Mouse (Mus musculus) macrophage (primary cell): ENCODE measurements around the gene Prss46. TPM values are rescaled to one million over a fixed set of nuclear protein-coding genes. Genes with fewer than 3 reads are reported as not detected.
"Not testable (repeated sequence)": the region's sequence is repeated elsewhere in the genome, so short reads cannot be mapped to it uniquely, and the experiment has no call there.

Source experiments
- H3K27ac ChIP-seq: fragments of 350-480 bp; formaldehyde crosslinking; 2 replicates; pipeline ENCODE4 v1.9.0; 2021
- H3K36me3 ChIP-seq: fragments of 350-480 bp; formaldehyde crosslinking; 2 replicates; pipeline ENCODE4 v1.9.0; 2021; ENCODE audit errors: inconsistent target
- H3K4me3 ChIP-seq: fragments of 350-480 bp; formaldehyde crosslinking; 2 replicates; pipeline ENCODE4 v1.9.0; 2021; ENCODE audit errors: inconsistent target
- H3K79me2 ChIP-seq: fragments of 350-480 bp; formaldehyde crosslinking; 2 replicates; pipeline ENCODE4 v1.9.0; 2021; ENCODE audit errors: inconsistent target
- WGBS: methylation state at CpG from one replicate; pipeline ENCODE4 v1.1.7; 2026; ENCODE audit warnings: inconsistent platforms; ENCODE audit not compliant: missing documents; 5-methylcytosine and 5-hydroxymethylcytosine counted together
- polyA plus RNA-seq: library from polyadenylated mRNA; stranded (reverse); fragments of 250-400 nt; gene quantifications from 3 replicates; pipeline ENCODE4 v1.2.4, GENCODE M21; 2018; ENCODE audit warnings: inconsistent platforms
- total RNA-seq, 78 experiments: library from RNA; depleted of rRNA; stranded (reverse); fragments of 250-400 nt; gene quantifications; 1 replicate in 9 of 78; 2 replicates in 24 of 78; 3 replicates in 43 of 78; 4 replicates in 2 of 78; pipeline ENCODE4 v1.2.4; 2018; ENCODE audit warnings: inconsistent platforms in 56 of 78

The Prss46 gene
- total RNA-seq (2018; cell fraction: chromatin; rRNA removed), result not detected
- total RNA-seq (2018; cell fraction: cytosol; rRNA removed), result under 1 TPM in 17 of 26 experiments, not detected in 9; 0.09 to 0.35 (median 0.17) TPM
- total RNA-seq (2018; cell fraction: nucleus; rRNA removed), result under 1 TPM in 1 of 26 experiments, not detected in 25; 0.56 TPM
- 0.11 to 0.51 TPM in 2 of 3 replicates, not detected in the other for polyA plus RNA-seq

DNA sequence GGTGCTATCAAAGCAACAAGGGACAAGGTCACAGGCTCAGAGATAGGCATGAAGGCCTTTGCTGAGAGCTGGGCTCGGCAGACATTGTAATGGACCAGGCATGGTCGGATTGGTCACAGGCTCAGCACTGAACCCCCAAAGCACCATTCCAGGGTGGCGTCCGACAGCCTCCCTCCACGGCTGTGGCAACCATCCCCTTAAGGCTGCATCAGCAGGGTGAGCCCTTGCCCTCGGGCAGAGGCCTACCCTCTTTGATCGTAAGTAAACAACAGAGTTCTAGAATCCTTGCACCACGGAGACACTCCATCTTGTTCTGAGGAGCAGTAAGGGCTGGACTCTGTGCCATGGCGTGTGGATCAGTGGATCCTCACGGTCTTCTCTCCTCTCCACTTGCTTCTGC lies at the start of gene Prss46:
Prss46 (plus strand) TSS at position 301 of the 400 bp plus-strand sequence.
- no peaks in the 10 kb centered on the region for H3K36me3 ChIP-seq
- 98% methylated on average over 10 of the region's 10 CpGs for WGBS
- no peak within 1 kb of the TSS for H3K4me3 ChIP-seq
- no peak within 1 kb of the TSS for H3K27ac ChIP-seq
- H3K79me2 ChIP-seq, result no peaks in the 10 kb centered on the region

DNA sequence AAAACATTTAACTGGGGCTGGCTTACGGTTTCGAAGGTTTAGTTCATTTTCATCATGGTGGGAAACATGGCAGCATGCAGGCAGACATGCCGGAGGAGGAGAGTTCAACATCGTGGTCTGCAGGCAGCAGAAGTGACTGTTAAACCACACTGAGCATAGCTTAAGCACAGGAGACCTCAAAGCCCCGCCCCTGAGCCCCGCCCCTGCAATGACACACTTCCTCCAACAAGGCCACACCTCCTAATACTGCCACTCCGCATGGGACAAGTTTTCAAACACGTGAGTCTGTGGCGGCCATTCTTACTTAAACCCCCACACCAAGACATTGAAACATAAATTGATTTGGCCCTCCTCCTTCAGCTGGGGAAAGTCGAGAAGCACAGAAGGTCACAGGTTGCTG lies 47.3 kb upstream of the Prss46 start:
- Histone ChIP-seq H3K27ac (no peak overlapping the region), H3K4me3 (no peak overlapping the region), H3K36me3 (no peaks in the 10 kb centered on the region), H3K79me2 (no peaks in the 10 kb centered on the region)
- 66% methylated on average over 9 of the region's 10 CpGs for WGBS

DNA sequence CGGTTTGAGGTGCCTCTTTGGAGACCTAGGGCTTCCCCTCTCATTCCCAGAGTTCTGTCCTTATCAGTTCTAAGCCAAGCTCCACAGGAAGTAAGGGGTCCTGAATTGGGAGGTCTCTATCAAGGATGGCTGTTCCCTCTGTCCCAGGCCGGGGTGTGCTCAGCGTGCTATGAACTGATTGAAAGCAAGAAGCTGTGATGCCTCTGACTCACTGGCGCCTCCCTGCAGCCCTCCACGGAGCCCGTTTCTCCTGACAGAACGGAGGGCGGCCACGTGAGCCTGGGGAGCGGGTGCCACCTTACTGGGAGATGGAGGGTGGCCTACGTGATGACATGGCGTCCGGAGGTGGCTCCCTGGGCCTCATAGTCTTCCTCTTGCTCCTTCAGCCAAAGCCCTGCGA lies 46.4 kb upstream of the Prss46 start, which contains the start of gene Prss42:
Prss42 (plus strand) TSS at position 301 of the 400 bp plus-strand sequence.
- H3K79me2 ChIP-seq, result no peaks in the 10 kb centered on the region
- no peak within 1 kb of the TSS for H3K4me3 ChIP-seq
- WGBS, result 96% methylated on average over 14 of the region's 14 CpGs
- H3K27ac ChIP-seq, result no peak within 1 kb of the TSS
- H3K36me3 ChIP-seq, result no peaks in the 10 kb centered on the region

DNA sequence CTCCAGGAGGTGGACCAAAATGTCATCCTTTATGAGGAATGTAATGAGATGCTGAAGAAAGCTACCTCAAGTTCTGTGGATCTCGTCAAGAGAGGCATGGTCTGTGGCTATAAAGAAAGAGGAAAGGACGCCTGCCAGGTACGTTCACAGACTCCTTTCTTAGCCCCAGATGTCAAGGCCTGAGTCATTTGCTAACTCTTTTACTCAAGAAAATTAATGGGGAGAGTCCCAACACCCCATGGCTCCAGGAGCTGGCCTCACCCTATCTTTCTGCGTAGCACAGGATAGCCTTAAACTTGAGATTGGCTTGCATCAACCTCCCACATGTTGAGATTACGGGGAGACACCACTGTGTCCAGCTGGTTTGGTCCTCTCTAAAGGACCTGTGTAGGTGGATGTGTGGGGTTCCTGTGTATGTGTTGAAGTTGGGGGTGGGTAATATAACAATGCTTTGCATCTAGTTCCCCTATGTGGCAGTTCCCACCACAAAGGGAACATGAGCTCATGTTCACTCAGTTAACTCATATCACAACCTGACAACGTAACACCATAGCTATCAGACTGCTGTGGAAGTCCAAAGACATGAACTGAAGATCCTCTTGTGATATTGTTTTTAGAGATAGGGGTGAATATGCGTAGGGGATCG lies 43.3 kb upstream of the Prss46 start:
- WGBS, result 94% methylated on average over 8 of the region's 8 CpGs
- H3K27ac ChIP-seq, result no peak overlapping the region

DNA sequence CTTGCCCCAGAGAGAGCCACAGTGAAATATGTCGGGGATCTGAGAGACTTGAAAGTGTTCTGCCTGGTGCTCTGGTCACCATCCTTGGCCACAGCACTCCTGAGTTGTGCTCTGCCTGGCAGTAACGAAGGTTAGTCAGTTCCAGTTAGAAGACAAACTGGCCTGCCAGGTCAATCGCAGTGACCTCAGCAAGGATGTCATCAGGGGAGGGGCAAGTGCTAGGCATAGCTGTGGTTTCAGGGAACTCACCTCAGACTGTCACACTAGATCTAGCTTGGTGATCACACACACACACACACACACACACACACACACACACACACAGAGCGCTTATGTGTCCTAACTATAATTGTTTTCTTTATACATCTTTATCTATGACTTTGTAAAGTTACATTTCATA lies 41.0 kb upstream of the Prss46 start:
- no peaks in the 10 kb centered on the region for H3K36me3 ChIP-seq
- no peaks in the 10 kb centered on the region for H3K79me2 ChIP-seq
- H3K4me3 ChIP-seq, result no peak overlapping the region
- WGBS, result 57% methylated on average over 4 of the region's 4 CpGs
- no peak overlapping the region for H3K27ac ChIP-seq

More for the DNA sequence above, 43.3 kb upstream of the Prss46 start:
- Histone ChIP-seq H3K4me3 (no peak overlapping the region), H3K36me3 (no peaks in the 10 kb centered on the region), H3K79me2 (no peaks in the 10 kb centered on the region)

DNA sequence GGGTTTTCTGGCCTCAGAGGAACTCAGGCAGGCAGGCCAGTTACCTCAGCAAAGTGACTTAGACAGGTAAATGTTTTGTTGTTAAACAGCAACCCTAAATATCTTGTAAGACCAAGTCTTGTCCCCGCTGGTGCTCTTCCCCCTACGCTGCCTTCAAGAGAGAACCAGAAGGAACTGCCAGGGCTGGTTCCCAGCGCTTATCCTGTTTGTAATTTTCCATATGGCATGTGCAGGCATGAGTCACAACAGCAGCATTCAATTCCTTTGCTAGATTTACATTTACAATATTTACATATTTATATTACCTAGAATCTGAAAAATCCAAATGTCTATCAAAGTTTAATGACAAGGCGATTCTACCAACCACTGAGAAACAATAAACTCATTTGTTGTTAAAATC lies 34.3 kb upstream of the Prss46 start:
- no peak overlapping the region for H3K4me3 ChIP-seq
- H3K79me2 ChIP-seq, result no peaks in the 10 kb centered on the region
- H3K27ac ChIP-seq, result no peak overlapping the region
- no peaks in the 10 kb centered on the region for H3K36me3 ChIP-seq
- 91% methylated on average over 4 of the region's 4 CpGs for WGBS

DNA sequence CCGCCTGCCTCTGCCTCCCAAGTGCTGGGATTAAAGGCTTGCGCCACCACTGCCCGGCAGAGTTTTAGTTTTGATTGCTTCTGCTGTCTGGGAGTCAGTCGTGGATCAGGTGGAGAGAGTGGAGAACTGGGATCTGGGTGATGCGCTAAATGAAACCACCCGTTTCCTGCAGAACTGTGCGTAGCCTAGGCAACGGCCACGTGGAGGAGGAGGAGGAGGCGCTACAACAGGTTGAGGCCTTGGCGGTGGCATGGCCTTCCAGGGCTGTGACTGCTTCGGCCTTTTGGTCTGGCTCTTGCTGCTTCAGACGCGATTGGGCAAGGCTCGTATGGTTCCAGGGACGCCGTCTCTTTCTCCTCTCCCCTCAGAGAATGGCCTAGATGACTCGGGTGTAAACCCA lies 30.5 kb upstream of the Prss46 start, which contains the start of gene Prss44:
Prss44 (plus strand) TSS at position 206 of the 400 bp plus-strand sequence.
- no peak within 1 kb of the TSS for H3K4me3 ChIP-seq
- WGBS, result 76% methylated on average over 17 of the region's 18 CpGs

DNA sequence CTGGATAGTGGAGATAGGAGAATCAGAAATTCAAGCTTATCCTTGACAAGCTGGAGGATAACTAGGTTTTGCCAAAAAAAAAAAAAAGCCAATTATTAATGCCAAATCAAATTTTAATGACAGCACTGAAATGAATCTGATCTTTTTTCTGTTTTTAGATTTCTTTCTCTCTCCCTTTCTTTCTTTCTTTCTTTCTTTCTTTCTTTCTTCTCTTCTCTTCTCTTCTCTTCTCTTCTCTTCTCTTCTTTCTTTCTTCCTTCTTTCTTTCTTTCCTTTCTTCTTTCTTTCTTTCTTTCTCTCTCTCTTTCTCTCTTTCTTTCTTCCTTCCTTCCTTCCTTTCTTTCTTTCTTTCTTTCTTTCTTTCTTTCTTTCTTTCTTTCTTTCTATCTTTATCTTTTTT lies 23.8 kb upstream of the Prss46 start:
- not testable (repeated sequence) for H3K27ac ChIP-seq, H3K79me2 ChIP-seq, H3K36me3 ChIP-seq, H3K4me3 ChIP-seq

More for the DNA sequence above, 30.5 kb upstream of the Prss46 start, which contains the start of gene Prss44:
- H3K36me3 ChIP-seq, result no peaks in the 10 kb centered on the region
- no peak within 1 kb of the TSS for H3K27ac ChIP-seq
- H3K79me2 ChIP-seq, result no peaks in the 10 kb centered on the region

DNA sequence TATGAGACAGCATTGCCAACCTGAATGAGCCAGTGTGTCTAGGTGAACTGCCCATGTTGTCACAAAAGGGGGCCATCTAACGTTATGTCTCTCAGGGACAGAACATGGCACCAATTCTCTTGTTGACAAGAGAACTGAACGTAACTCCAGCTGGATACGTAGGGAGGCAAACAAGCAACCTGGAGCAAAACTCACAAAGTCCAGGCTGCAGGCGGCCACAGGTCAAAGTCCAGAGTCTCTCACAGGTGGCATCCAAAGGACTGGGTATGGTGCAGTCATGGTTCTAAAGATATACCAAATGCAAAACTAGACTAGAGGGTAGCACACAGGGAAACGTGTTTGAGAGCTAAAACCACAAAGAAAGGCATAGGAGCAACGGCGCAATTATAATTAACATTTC lies 22.9 kb upstream of the Prss46 start:
- Histone ChIP-seq H3K27ac (no peak overlapping the region), H3K79me2 (no peaks in the 10 kb centered on the region), H3K36me3 (no peaks in the 10 kb centered on the region), H3K4me3 (no peak overlapping the region)
- 87% methylated on average over 7 of the region's 7 CpGs for WGBS

DNA sequence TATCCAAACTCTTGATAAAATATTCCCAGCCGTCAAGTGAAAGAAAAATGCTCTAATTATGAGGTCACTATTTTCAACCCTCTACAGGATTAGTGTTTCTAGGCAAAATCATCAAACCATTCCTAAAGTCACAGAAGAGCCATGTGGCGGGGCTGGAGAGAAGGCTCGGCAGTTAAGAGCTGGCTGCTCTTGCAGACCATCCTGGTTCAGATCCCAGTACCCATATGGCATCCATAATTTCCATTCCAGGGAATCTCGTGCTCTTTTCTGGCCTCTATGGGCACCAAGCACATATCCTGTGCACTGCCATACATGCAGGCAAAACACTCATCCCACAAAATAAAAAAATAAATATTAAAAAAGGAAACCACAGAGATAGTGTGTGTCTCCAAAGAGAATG lies 18.9 kb upstream of the Prss46 start:
- no peaks in the 10 kb centered on the region for H3K36me3 ChIP-seq
- no peaks in the 10 kb centered on the region for H3K79me2 ChIP-seq
- no peak overlapping the region for H3K27ac ChIP-seq
- no peak overlapping the region for H3K4me3 ChIP-seq
- 81% methylated on average over 4 of the region's 4 CpGs for WGBS

DNA sequence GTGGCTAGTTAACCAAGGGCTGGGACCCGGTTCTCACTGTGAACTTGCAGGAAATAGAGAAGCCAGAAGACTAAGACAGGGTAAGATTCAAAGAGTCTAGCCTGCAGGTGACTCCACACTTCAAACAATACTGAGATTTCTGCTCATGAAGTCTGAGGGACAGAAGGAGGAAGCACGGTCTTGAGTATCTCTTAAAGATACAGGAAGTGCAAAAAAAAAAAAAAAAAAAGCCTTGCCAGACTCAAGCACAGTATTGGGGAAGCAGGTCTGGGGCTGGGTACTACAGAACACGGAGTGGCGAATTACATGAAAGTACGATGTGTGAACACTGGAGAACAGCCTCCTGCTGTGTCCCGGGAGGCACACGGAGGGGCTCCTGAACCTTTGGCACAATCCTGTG lies 18.5 kb upstream of the Prss46 start:
- H3K36me3 ChIP-seq, result no peaks in the 10 kb centered on the region
- WGBS, result 15% methylated on average over 7 of the region's 7 CpGs
- H3K27ac ChIP-seq, result no peak overlapping the region
- no peak overlapping the region for H3K4me3 ChIP-seq
- no peaks in the 10 kb centered on the region for H3K79me2 ChIP-seq

DNA sequence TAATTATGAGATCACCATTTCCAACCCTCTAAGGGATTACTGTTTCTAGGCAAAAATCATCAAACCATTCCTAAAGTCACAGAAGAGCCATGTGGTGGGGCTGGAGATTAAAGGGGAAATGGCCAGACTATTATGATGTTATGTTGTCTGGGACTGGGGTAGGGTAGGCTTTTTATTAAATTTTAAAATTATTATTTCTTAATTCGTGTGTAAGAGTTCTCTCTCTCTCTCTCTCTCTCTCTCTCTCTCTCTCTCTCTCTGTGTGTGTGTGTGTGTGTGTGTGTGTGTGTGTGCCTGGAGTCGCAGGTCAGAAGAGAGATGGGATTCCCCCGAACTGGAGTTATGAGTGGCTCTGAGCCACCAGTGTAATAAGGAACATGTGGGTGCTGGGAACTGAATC lies 17.9 kb upstream of the Prss46 start, which contains the start of gene Prss43:
Prss43 (plus strand) TSS at position 301 of the 400 bp plus-strand sequence.
- Histone ChIP-seq H3K79me2 (no peaks in the 10 kb centered on the region), H3K27ac (no peak within 1 kb of the TSS), H3K4me3 (no peak within 1 kb of the TSS), H3K36me3 (no peaks in the 10 kb centered on the region)
- WGBS, result 89% methylated on average over 1 of the region's 3 CpGs

DNA sequence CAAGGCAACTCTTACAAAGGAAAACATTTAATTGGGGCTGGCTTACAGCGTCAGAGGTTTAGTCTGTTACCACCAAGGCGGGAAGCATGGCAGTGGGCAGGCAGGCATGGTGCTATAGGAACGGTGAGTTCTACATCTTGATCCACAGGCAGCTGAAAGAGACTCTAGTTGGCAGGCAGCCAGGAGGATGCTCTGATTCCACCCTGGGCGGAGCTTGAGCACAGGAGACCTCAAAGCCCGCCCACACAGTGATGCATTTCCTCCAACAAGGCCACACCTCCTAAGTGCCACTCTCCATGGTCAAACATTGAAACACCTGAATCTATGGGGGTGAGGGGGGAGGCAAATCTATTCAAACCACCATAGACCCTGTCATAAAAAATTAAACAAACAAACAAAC lies 11.3 kb upstream of the Prss46 start:
- 87% methylated on average over 5 of the region's 5 CpGs for WGBS
- Histone ChIP-seq H3K36me3 (no peaks in the 10 kb centered on the region), H3K79me2 (no peaks in the 10 kb centered on the region), H3K4me3 (no peak overlapping the region), H3K27ac (no peak overlapping the region)

DNA sequence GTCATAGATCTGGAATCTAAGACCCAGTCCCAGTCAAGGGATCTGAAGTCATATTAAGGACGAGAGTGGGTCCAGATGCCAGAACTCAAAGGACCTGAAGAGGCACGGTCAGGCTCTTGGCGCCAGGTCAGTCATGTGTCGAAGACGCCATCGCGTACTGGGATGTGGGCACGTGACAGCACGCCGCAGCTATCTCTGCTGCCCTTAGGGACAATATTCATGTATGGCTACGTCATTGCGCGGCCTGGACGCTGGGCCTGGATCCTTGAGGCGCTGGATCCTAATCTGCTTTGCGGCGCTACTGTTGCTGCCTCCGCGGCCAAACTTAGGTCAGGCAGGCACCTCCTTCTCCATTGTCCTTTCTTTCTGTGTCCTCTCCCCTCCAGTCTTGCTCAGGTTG lies 9.9 kb upstream of the Prss46 start, which contains the start of gene Prss45:
Prss45 (plus strand) TSS at position 178 of the 400 bp plus-strand sequence.
- 95% methylated on average over 19 of the region's 19 CpGs for WGBS
- Histone ChIP-seq H3K36me3 (no peaks in the 10 kb centered on the region), H3K4me3 (no peak within 1 kb of the TSS)

DNA sequence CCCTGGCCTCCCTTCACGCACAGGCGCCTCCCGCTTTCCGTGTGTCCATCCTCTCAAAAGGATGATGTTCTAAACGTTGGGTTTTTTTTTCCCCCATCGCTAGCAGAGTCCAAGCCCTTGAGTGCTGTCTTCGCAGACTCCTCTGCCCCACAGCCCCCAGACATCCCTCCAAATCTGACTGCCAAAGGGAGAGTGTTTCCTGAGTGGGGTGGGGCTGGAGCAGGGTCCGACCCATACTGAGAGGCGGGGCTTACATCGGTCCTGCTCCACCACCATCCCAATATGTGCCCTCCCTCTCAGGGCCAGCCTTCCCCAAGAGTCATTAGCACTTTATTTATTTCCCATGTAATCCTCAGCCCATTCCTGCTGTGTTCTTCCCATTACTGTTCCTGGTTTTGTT lies 9.3 kb upstream of the Prss46 start:
- 77% methylated on average over 10 of the region's 10 CpGs for WGBS
- H3K79me2 ChIP-seq, result no peaks in the 10 kb centered on the region
- H3K27ac ChIP-seq, result no peak overlapping the region

More for the DNA sequence above, 9.9 kb upstream of the Prss46 start, which contains the start of gene Prss45:
- Histone ChIP-seq H3K79me2 (no peaks in the 10 kb centered on the region), H3K27ac (no peak within 1 kb of the TSS)

More for the DNA sequence above, 9.3 kb upstream of the Prss46 start:
- H3K4me3 ChIP-seq, result no peak overlapping the region
- H3K36me3 ChIP-seq, result no peaks in the 10 kb centered on the region
